Mouse (Mus musculus): ENCODE data around the gene Gm26602. TPM values are rescaled to one million over a fixed set of nuclear protein-coding genes. Genes with fewer than 3 reads are reported as not detected.

Gm26602 gene
- total RNA-seq, 2 experiments from 2014 or later = not detected

DNA sequence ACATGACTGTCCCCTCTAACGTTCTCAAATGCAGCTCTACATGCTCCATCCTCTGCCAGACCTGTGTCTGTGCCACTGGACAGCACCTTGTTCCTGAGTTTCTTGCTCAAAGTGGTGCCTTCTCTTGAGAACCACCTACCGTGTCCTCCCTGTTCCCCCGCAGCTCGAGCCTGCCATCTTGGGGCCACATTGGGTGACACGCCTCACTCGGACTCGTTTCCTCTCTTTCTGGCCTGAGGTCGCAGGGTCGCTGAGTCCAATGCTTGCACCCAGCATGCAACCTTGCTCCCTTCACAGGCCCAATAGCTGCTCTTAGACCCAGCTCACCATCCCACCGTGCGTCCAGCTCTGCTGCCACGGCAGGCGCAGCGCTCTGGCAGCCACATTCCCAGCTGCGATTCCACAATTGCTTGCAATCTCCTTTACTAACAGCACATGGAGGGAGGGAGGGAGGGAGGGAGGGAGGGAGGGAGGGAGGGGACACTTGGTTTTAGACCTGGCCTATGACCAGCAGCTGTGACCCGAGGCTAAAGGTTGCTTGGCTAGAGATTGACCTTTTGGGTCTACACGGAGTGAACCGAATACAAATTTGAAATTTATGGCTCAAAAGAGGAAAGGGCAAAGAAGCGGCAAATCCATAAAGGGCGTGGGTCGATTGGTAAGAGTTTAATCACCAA lies 47.6 kb downstream of the Gm26602 start:
- peak; percentile 88 for DNase-seq (ENCODE audit: low spot score)

DNA sequence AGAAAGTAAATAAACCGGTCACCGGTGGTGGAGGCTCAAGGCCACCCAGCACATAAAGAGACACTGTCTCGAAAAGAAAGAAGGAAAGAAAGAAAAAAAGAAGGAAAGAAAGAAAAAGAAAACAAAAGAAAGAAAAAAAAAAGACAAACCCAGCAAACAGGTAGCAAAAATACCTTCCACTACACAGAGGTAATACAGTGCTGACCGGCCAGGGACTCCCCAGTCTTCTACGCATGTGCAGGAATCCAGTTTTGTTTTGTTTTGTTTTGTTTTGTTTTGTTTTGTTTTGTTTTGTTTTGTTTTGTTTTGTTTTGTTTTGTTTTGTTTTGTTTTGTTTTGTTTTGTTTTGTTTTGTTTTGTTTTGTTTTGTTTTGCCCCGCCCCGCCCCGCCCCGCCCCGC lies 48.8 kb downstream of the Gm26602 start:
- DNase-seq (ENCODE audit: low spot score) = peak; percentile 58

DNA sequence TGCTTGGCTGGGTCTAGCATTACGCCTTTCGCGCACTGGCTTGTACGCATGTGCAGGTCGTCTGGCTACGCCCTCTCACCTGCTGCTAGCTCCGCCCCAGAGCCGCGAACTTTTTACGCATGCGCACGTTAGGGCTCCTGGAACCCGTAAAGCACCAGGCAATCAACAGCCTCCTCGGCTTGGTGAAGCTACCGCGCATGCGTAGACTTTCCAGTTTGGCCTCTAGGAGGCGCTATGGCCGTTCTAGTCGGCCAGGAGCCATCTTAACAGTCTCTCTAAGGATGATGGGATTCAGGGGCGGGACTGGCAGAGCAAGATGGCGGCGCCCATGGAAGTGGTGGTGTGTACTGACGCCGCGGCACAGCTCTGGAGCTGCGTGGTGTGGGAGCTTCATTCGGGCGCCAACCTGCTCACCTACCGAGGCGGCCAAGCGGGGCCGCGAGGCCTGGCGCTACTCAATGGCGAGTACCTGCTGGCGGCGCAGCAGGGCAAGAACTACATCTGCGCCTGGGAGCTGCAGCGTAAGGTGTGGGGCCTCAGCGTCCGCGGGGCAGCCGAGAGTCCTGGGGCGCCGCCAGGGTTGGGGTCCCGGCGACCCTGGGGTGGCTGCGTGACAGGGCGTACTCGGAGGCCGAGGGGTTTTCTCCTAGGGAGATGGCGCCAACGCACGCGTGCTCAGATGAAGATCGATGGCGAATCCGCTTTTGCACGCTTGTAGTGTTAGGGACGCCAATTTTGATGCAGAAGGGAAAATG lies 49.4 kb downstream of the Gm26602 start, which contains the start of gene Wdr18:
Wdr18 (plus strand) TSS at position 306 of the 755 bp plus-strand sequence.
- DNase-seq (ENCODE audit: low spot score) = peak; percentile 100

Small RNA genes lying within 50 kb of the gene (microRNA-seq; reads per million reads assigned to microRNA genes)
- gene Mir6910 = not detected

Other genes starting within 250 kb of the Gm26602 start
- gene Madcam1, start 246.3 kb upstream of the Gm26602 start, total RNA-seq (2021) = not detected
- gene Tpgs1, start 241.5 kb upstream of the Gm26602 start, total RNA-seq (2021) = 10 to 100 TPM; 19.1 to 19.7 TPM
- 100 to 1,000 TPM; 388 to 419 TPM for gene Cdc34, start 228.7 kb upstream of the Gm26602 start, total RNA-seq (2021)
- 10 to 100 TPM in 1 of 2 experiments, 1 to 10 TPM in 1; 8.3 to 10.1 TPM for gene Gzmm, start 221.8 kb upstream of the Gm26602 start, total RNA-seq (2021)
- gene Bsg, start 206.4 kb upstream of the Gm26602 start, total RNA-seq (2021) = 100 to 1,000 TPM; 540 to 773 TPM
- gene Hcn2, start 194.2 kb upstream of the Gm26602 start, total RNA-seq (2021) = under 1 TPM; 0.47 to 0.66 TPM
- 10 to 100 TPM; 31.9 to 36.7 TPM for gene Polrmt, start 164.3 kb upstream of the Gm26602 start, total RNA-seq (2021)
- not detected for gene Fgf22, start 155.8 kb upstream of the Gm26602 start, total RNA-seq (2021)
- gene Rnf126, start 143.9 kb upstream of the Gm26602 start, total RNA-seq (2021) = 10 to 100 TPM; 49.5 to 54.5 TPM
- gene Fstl3, start 133.6 kb upstream of the Gm26602 start, total RNA-seq (2021) = 1 to 10 TPM; 1.2 to 1.9 TPM
- gene Prss57, start 119.9 kb upstream of the Gm26602 start, total RNA-seq (2021) = not detected
- 10 to 100 TPM; 11.1 to 22.9 TPM for gene Palm, start 117.3 kb upstream of the Gm26602 start, total RNA-seq (2021)
- under 1 TPM in 1 of 2 experiments, not detected in 1; 0.40 TPM for gene Misp, start 89.9 kb upstream of the Gm26602 start, total RNA-seq (2021)
- gene Ptbp1, start 56.4 kb upstream of the Gm26602 start, total RNA-seq (2021) = 10 to 100 TPM; 12.7 to 22.7 TPM
- gene Prtn3, start 36.4 kb upstream of the Gm26602 start, total RNA-seq (2021) = not detected
- under 1 TPM; 0.11 to 0.17 TPM for gene Plppr3, start 36.2 kb upstream of the Gm26602 start, total RNA-seq (2021)
- gene Elane, start 24.6 kb upstream of the Gm26602 start, total RNA-seq (2021) = not detected
- gene Cfd, start 20.0 kb upstream of the Gm26602 start, total RNA-seq (2021) = 100 to 1,000 TPM in 1 of 2 experiments, 10 to 100 TPM in 1; 46.0 to 111 TPM
- 10 to 100 TPM; 31.2 to 32.8 TPM for gene Med16, start 1.9 kb upstream of the Gm26602 start, total RNA-seq (2021)
- under 1 TPM; 0.21 TPM for gene Kiss1r, start 6.1 kb downstream of the Gm26602 start, total RNA-seq (2021)
- gene R3hdm4, start 10.4 kb downstream of the Gm26602 start, total RNA-seq (2021) = 100 to 1,000 TPM; 114 to 115 TPM
- 1 to 10 TPM; 1.5 to 1.7 TPM for gene Arid3a, start 16.2 kb downstream of the Gm26602 start, total RNA-seq (2021)
- 10 to 100 TPM; 21.0 to 22.9 TPM for gene Wdr18, start 49.3 kb downstream of the Gm26602 start, total RNA-seq (2021)
- gene Grin3b, start 59.9 kb downstream of the Gm26602 start, total RNA-seq (2021) = under 1 TPM; 0.32 to 0.59 TPM
- gene Tmem259, start 73.5 kb downstream of the Gm26602 start, total RNA-seq (2021) = 10 to 100 TPM; 68.7 to 84.2 TPM
- gene Cnn2, start 77.7 kb downstream of the Gm26602 start, total RNA-seq (2021) = 10 to 100 TPM in 1 of 2 experiments, 1 to 10 TPM in 1; 5.2 to 10.5 TPM
- 1 to 10 TPM; 6.6 to 7.6 TPM for gene Abca7, start 85.6 kb downstream of the Gm26602 start, total RNA-seq (2021)
- 1 to 10 TPM in 1 of 2 experiments, under 1 TPM in 1; 0.75 to 1.3 TPM for gene Arhgap45, start 105.8 kb downstream of the Gm26602 start, total RNA-seq (2021)
- 10 to 100 TPM; 44.3 to 46.2 TPM for gene Polr2e, start 128.9 kb downstream of the Gm26602 start, total RNA-seq (2021)
- 100 to 1,000 TPM; 631 to 739 TPM for gene Gpx4, start 136.3 kb downstream of the Gm26602 start, total RNA-seq (2021)
- 1 to 10 TPM; 5.4 to 5.9 TPM for gene Sbno2, start 194.7 kb downstream of the Gm26602 start, total RNA-seq (2021)
- gene Stk11, start 204.9 kb downstream of the Gm26602 start, total RNA-seq (2021) = 100 to 1,000 TPM; 145 to 148 TPM
- 100 to 1,000 TPM; 573 to 611 TPM for gene Atp5d, start 227.8 kb downstream of the Gm26602 start, total RNA-seq (2021)
- gene Cbarp, start 230.0 kb downstream of the Gm26602 start, total RNA-seq (2021) = 1 to 10 TPM; 1.6 to 1.9 TPM
- 10 to 100 TPM; 40.6 to 47.9 TPM for gene Midn, start 237.4 kb downstream of the Gm26602 start, total RNA-seq (2021)